Mouse (Mus musculus) embryonic fibroblast, embryonic 13.5 days (primary cell): ENCODE measurements around the gene Abcb6.

Experiments used
- CTCF ChIP-seq: IDR thresholded peaks from 2 replicates; pipeline ENCODE4 v1.5.1; 2011; ENCODE audit warnings: mild to moderate bottlenecking, control low read depth, low read length, moderate library complexity, borderline replicate concordance; ENCODE audit not compliant: insufficient read depth
- POLR2A ChIP-seq: IDR thresholded peaks from 2 replicates; pipeline ENCODE4 v1.6.1; 2011; ENCODE audit warnings: low read depth, mild to moderate bottlenecking, control low read depth, low read length, moderate library complexity

DNA sequence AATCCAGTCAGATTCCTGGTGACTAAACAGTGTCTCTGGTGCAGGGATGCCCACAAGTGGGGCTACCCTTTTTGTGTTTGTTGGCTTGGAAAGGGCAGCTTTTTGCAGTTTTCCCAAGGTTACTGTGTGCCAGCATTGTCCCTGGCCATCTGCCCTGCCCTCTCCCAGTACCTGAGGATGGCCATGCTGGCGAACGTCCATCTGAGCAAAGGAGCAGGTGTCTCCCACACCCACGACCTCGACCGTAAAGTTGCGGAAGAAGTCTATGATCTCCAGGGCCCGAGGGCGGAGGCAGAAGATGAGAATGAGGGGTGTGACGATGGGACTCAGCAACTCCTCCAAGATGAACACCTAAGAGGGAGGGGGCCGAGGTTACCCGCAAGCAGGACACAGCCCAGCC lies 5.3 kb upstream of the Abcb6 start:
- TF ChIP-seq CTCF, result no peak
- no peak for TF ChIP-seq POLR2A
